Mouse (Mus musculus) hindbrain, embryonic 12.5 days (tissue): Measurements from ENCODE around the gene Shf. TPM values are rescaled to one million over a fixed set of nuclear protein-coding genes. Genes with fewer than 3 reads are reported as not detected.
A peak's percentile ranks its signal among the peaks of the same experiment; 100 is the strongest.

Experiments used
- ATAC-seq: fragments of 200-750 bp; cut with Nextera tagmentation; 2 replicates; pipeline ENCODE4 v1.8.0; 2017; ENCODE audit warnings: moderate TSS enrichment; ENCODE audit not compliant: low FRiP score
- H3K27ac ChIP-seq: fragments of 300-500 bp; sonication (generic); 2 replicates; pipeline ENCODE4 v1.5.1; 2016; ENCODE audit warnings: mild to moderate bottlenecking
- H3K27me3 ChIP-seq: fragments of 300-500 bp; sonication (generic); 2 replicates; pipeline ENCODE4 v1.6.1; 2016; ENCODE audit warnings: mild to moderate bottlenecking
- H3K36me3 ChIP-seq: fragments of 300-500 bp; sonication (generic); 2 replicates; pipeline ENCODE4 v1.6.1; 2016; ENCODE audit warnings: mild to moderate bottlenecking
- H3K4me1 ChIP-seq: fragments of 300-500 bp; sonication (generic); 2 replicates; pipeline ENCODE4 v1.6.1; 2016
- H3K4me2 ChIP-seq: fragments of 300-500 bp; sonication (generic); replicated peaks from 2 replicates; pipeline ENCODE4 v1.6.1; 2016; ENCODE audit warnings: mild to moderate bottlenecking
- H3K4me3 ChIP-seq: fragments of 300-500 bp; sonication (generic); 2 replicates; pipeline ENCODE4 v1.5.1; 2016; ENCODE audit warnings: mild to moderate bottlenecking
- H3K9ac ChIP-seq: fragments of 300-500 bp; sonication (generic); 2 replicates; pipeline ENCODE4 v1.6.1; 2016; ENCODE audit warnings: mild to moderate bottlenecking, moderate library complexity
- H3K9me3 ChIP-seq: fragments of 300-500 bp; sonication (generic); replicated peaks from 2 replicates; pipeline ENCODE4 v1.6.1; 2016; ENCODE audit warnings: mild to moderate bottlenecking
- WGBS: fragments of 180-500 bp; shearing (Covaris S2); methylation state at CpG from one replicate; pipeline ENCODE4 v1.1.7; 2016; 5-methylcytosine and 5-hydroxymethylcytosine counted together
- polyA plus RNA-seq: library from polyadenylated mRNA; unstranded; fragments of >200 nt; fragmentation: Nextera tagmentation; extraction: Ambion mirVana; gene quantifications from 2 replicates; pipeline ENCODE4 v1.2.1, GENCODE M21; 2016

The Shf gene
- polyA plus RNA-seq, 1 experiment from 2014 or later = 10.7 TPM

DNA sequence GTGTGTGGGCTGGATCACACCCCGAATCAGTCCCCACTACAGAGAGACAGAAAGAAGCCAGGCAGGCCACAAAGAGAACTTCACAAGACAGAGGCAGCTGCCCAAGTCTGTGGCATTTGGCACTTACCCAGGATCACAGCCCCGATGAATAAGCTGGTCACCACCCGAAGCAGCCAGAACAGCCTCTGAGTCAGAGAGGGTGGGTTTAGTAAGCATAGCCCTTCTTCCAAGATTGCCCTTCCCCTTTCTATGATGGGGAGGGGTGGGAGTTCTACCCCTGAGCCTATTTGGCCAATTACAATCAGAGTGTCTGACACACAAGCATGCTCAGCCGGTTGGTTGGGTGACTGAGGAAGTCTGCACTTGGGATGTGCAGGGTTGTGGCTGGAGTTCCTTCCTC is 62.8 kb downstream of the Shf start:
- Histone ChIP-seq H3K4me2 (no peak overlapping the region), H3K36me3 (no peaks in the 10 kb centered on the region), H3K27me3 (peaks cover 75% of the 10 kb centered on the region), H3K9me3 (no peaks in the 10 kb centered on the region), H3K27ac (no peak overlapping the region), H3K9ac (no peak overlapping the region), H3K4me3 (no peak overlapping the region), H3K4me1 (peaks cover 12% of the 10 kb centered on the region)
- no peak for ATAC-seq
- WGBS = 74% methylated on average over 4 of the region's 4 CpGs

DNA sequence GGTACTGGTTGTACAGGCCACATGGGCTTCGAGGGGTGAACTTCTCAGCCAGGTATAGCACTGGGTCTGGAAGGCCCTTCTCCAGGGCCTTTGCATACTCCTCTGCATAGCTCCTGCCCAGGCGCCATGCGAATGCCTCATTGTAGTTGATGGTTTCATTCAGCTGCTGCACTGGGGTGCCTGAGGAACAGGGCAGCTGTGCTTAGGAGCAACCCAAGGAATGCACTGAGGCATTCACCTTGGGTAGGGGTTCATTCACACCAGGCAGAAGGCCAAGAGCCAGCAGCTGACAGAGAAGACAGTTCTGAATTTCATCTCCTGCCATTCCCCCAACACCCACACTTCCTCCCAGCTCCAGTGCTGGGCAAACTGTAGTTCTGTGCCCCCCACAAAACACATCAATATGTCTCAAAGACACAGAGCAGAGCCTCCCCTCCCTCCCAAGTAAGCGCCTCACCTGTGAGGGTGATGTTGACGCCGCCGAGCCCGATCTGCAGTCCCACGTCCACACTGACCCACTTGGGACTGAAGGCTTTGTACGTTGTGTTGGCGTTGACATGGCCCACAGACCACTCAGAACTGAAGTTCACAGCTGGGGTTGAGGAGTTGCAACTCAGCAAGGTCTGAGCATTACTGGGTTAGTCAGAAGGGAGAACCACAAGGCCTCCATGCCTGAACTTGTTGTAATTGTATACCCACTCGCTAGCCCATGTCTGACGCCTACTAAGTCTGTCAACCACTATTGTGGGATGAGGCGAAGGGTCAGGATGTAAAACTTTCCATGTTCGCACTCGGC is 63.7 kb downstream of the Shf start:
- 84% methylated on average over 16 of the region's 16 CpGs for WGBS
- ATAC-seq = no peak
- Histone ChIP-seq H3K4me2 (no peak overlapping the region), H3K9ac (no peak overlapping the region), H3K9me3 (no peaks in the 10 kb centered on the region), H3K27me3 (peaks cover 84% of the 10 kb centered on the region), H3K4me3 (no peak overlapping the region), H3K36me3 (no peaks in the 10 kb centered on the region), H3K4me1 (peaks cover 15% of the 10 kb centered on the region), H3K27ac (no peak overlapping the region)

DNA sequence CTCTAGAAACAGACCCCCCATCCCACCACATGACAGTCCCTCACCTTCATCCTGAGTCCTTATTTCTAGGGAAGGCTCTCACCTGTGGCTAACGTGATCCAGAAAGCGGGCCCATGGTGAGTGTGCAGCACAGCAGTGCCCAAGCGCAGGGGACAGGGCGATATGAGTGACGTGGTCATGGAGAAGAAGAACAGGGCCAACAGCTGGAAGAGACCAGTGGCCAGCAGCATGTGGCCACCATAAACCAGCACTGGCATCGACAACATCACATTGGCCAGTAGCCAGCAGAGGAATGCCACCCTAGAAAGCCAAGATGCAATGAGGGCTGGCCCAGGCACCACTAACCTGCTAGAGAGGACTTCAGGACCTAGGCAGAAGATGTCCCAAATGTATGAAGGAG is 64.4 kb downstream of the Shf start:
- H3K9ac ChIP-seq = no peak overlapping the region
- H3K4me1 ChIP-seq = peaks cover 15% of the 10 kb centered on the region
- ATAC-seq = no peak
- no peak overlapping the region for H3K4me3 ChIP-seq
- no peak overlapping the region for H3K27ac ChIP-seq
- H3K4me2 ChIP-seq = no peak overlapping the region
- no peaks in the 10 kb centered on the region for H3K36me3 ChIP-seq
- WGBS = 91% methylated on average over 6 of the region's 6 CpGs
- H3K9me3 ChIP-seq = no peaks in the 10 kb centered on the region
- peaks cover 92% of the 10 kb centered on the region for H3K27me3 ChIP-seq

DNA sequence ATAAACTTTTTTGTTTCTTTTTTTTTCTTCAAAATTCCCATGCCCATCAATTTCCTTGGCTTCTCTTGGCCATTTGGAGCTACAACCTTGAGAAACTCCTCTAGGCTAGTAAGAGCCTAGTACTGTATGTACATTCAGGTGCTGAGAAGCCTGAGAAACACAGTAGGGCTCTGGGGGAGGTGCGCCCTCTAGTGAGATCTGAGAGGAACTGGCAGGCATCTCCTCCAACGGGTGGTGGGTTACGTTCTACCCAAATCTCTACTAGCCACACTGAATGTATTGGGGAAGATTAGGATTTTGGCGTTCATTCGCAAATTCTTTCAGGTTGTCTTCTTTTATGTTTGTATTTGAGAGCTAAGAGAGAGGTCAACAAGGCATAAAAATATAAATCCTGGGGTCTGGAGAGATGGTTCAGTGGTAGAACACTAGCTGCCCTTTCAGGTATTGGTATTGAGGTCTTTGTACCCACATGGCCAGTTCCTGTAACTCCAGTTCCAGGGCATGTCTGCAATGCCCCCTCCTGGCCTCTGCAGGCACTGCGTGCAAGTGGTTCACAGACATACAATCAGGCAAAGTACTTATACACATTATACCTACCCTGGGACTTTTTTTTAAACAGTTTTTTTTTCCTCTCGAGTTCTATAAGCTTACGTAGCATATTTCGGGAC is 66.3 kb downstream of the Shf start:
- Histone ChIP-seq H3K27me3 (peaks cover 96% of the 10 kb centered on the region), H3K27ac (no peak overlapping the region), H3K4me2 (no peak overlapping the region), H3K4me1 (peaks cover 28% of the 10 kb centered on the region), H3K36me3 (no peaks in the 10 kb centered on the region), H3K9me3 (no peaks in the 10 kb centered on the region), H3K9ac (no peak overlapping the region), H3K4me3 (no peak overlapping the region)
- 12% methylated on average over 9 of the region's 9 CpGs for WGBS
- 0 out of 2 replicates have a peak, but pooled peaks have one; percentile 38 for ATAC-seq

DNA sequence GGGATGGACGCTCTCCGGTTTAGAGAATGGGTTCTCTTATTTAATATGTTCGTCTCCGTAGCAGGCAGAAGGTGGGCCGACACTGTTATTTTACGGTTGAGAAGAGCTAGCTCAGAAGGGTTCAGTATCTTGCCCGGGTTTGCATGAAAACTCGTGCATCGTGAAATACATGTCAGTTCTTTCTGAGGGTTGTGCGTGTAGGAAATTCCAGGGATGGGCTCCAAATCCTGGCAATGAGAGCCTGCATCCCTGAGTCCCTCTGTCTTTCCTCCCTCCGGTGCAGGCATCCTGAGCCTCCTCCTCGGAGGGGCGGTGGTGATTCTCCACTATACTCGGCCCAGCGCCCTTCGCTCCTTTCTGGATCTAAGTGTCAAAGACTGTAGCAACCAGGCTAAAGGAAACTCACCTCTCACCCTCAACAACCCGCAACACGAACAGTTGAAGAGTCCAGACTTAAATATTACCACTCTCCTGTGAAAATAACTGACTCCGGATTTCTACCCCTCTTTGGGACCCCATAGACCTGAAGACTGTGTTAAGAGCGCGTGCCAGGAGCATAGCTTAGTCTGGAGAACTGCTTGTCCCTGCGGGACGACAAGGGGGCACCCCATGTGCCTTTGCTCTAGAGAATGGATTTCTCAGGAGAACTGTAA is 66.9 kb downstream of the Shf start:
- 6% methylated on average over 23 of the region's 23 CpGs for WGBS
- H3K27ac ChIP-seq = no peak overlapping the region
- peak overlapping the region; percentile 42 for H3K4me3 ChIP-seq
- H3K4me1 ChIP-seq = peaks cover 34% of the 10 kb centered on the region
- H3K36me3 ChIP-seq = no peaks in the 10 kb centered on the region
- peak overlapping the region; percentile 53; the same call in 1 of the 2 replicates for H3K9ac ChIP-seq
- peaks cover 97% of the 10 kb centered on the region for H3K27me3 ChIP-seq
- H3K9me3 ChIP-seq = no peaks in the 10 kb centered on the region
- ATAC-seq = no peak
- peak overlapping the region; percentile 77 for H3K4me2 ChIP-seq

DNA sequence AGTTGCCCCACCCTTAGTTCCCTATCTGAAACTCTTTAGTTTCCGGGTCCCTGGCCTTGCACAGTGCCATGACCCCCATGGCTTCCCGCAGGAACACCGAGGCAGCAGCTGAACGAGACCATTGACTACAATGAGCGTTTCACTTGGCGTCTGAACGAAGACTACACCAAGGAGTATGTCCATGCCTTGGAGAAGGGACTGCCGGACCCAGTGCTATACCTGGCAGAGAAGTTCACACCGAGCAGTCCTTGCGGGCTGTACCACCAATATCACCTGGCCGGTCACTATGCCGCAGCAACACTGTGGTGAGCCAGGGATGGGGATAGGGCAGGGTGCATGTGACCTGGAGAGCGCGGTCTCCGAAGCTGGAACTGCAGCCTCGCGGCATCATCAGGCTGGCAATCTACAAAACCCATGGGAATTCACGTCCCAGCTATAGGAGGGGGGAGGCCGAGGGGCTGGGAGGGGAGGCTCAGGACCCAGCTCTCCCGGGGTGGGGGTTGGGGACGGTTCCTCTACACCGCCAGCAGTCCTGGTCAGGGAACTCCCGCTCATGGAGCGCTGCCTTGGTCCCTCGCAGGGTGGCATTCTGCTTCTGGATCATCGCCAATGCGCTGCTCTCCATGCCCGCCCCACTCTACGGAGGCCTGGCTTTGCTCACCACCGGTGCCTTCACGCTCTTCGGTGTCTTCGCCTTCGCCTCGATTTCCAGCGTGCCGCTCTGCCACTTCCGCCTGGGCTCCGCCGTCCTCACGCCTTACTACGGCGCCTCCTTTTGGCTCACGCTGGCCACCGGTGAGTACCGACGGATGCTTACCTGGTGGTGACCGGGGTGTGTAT is 67.7 kb downstream of the Shf start:
- Histone ChIP-seq H3K27ac (no peak overlapping the region), H3K4me2 (peak overlapping the region; percentile 77), H3K27me3 (peaks cover 96% of the 10 kb centered on the region), H3K9ac (peak overlapping the region; percentile 53), H3K36me3 (no peaks in the 10 kb centered on the region), H3K4me1 (peaks cover 37% of the 10 kb centered on the region), H3K4me3 (peak overlapping the region; percentile 42), H3K9me3 (no peaks in the 10 kb centered on the region)
- under 1% methylated on average over 48 of the region's 48 CpGs for WGBS
- peak; percentile 50 for ATAC-seq

DNA sequence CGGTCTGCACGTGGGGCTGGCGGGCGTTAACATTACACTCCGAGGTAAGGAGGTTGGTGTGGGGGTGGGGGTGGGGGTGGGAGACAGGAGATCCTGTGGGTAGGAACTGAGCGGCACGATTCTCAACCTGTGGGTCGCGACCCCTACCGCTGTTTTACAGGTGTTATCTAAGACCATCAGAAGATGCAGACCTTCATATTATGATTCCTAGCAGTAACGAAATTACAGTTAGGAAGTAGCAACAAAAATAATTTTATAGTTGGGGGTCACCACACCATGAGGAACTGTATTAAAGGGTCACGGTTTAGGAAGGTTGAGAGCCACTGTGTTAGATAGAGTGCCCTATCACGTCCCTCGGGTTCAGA is 68.3 kb downstream of the Shf start:
- Histone ChIP-seq H3K4me2 (no peak overlapping the region), H3K9me3 (no peaks in the 10 kb centered on the region), H3K4me3 (peak overlapping the region; percentile 42), H3K27ac (no peak overlapping the region), H3K9ac (no peak overlapping the region), H3K36me3 (no peaks in the 10 kb centered on the region), H3K4me1 (peaks cover 37% of the 10 kb centered on the region), H3K27me3 (peaks cover 96% of the 10 kb centered on the region)
- WGBS = 4% methylated on average over 14 of the region's 14 CpGs
- 0 out of 2 replicates have a peak, but pooled peaks have one; percentile 1 for ATAC-seq

DNA sequence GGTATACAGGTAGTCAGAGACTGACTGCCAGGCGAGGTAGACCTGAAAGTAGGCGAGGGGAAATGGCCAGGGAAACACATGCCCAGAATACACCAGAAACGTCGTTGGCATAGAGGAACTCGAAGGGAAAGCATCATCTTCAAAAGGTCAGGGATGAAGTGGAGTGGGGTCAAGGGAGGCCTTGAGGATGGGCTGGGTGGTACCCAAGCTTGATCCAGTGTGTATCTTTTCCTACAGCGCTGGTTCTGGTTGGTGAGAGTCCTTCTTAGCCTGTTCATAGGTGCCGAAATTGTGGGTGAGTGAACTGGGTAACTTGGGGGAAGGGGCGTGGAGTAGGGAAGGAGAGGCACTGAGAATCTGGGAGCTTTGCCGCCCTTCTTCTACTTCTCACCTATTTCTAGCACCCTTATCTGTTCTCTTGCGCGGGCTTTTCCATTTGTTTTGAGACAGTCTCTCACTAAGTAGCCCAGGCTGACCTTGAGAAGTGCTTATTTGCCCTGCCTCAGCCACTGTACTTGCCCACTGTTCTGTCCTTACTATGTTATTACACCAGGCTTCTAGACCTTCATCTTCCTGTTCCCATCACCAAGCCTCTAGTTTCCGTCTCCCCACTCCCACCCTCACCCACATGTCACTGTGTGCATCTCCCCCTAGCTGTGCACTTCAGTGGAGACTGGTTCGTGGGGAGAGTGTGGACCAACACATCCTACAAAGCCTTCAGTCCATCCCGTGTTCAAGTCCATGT is 68.9 kb downstream of the Shf start:
- no peak overlapping the region for H3K27ac ChIP-seq
- H3K4me2 ChIP-seq = no peak overlapping the region
- no peaks in the 10 kb centered on the region for H3K9me3 ChIP-seq
- no peak overlapping the region for H3K4me3 ChIP-seq
- peaks cover 96% of the 10 kb centered on the region for H3K27me3 ChIP-seq
- ATAC-seq = no peak
- no peaks in the 10 kb centered on the region for H3K36me3 ChIP-seq
- no peak overlapping the region for H3K9ac ChIP-seq
- peaks cover 37% of the 10 kb centered on the region for H3K4me1 ChIP-seq
- WGBS = 7% methylated on average over 14 of the region's 14 CpGs

Other genes starting within 250 kb of the Shf start
- 134 and 143 TPM in 2 replicates for gene B2m, start 221.5 kb downstream of the Shf start, polyA plus RNA-seq
- gene Trim69, start 208.5 kb downstream of the Shf start, polyA plus RNA-seq = not detected in 2 replicates
- gene Patl2, start 183.0 kb downstream of the Shf start, polyA plus RNA-seq = not detected in 2 replicates
- gene Terb2, start 182.9 kb downstream of the Shf start, polyA plus RNA-seq = not detected in 2 replicates
- 19.3 and 20.0 TPM in 2 replicates for gene Sord, start 134.4 kb downstream of the Shf start, polyA plus RNA-seq
- gene Duox2, start 70.7 kb downstream of the Shf start, polyA plus RNA-seq = not detected in 2 replicates
- not detected in 2 replicates for gene Duoxa2, start 70.3 kb downstream of the Shf start, polyA plus RNA-seq
- gene Duoxa1, start 55.4 kb downstream of the Shf start, polyA plus RNA-seq = 0.32 TPM in 1 of 2 replicates, not detected in the other
- gene Duox1, start 53.5 kb downstream of the Shf start, polyA plus RNA-seq = 0.08 and 0.10 TPM in 2 replicates
- gene Slc28a2, start 57.3 kb upstream of the Shf start, polyA plus RNA-seq = 0.10 and 0.15 TPM in 2 replicates
- gene Gm14085, start 115.8 kb upstream of the Shf start, polyA plus RNA-seq = not detected in 2 replicates
- 18.1 and 21.4 TPM in 2 replicates for gene Gatm, start 242.1 kb upstream of the Shf start, polyA plus RNA-seq